Mouse (Mus musculus): ENCODE results near the gene Gm11444. TPM values are rescaled to one million over a fixed set of nuclear protein-coding genes. Genes with fewer than 3 reads are reported as not detected.

Gm11444 gene
- polyA plus RNA-seq, 1 experiment from 2014 or later = not detected

DNA sequence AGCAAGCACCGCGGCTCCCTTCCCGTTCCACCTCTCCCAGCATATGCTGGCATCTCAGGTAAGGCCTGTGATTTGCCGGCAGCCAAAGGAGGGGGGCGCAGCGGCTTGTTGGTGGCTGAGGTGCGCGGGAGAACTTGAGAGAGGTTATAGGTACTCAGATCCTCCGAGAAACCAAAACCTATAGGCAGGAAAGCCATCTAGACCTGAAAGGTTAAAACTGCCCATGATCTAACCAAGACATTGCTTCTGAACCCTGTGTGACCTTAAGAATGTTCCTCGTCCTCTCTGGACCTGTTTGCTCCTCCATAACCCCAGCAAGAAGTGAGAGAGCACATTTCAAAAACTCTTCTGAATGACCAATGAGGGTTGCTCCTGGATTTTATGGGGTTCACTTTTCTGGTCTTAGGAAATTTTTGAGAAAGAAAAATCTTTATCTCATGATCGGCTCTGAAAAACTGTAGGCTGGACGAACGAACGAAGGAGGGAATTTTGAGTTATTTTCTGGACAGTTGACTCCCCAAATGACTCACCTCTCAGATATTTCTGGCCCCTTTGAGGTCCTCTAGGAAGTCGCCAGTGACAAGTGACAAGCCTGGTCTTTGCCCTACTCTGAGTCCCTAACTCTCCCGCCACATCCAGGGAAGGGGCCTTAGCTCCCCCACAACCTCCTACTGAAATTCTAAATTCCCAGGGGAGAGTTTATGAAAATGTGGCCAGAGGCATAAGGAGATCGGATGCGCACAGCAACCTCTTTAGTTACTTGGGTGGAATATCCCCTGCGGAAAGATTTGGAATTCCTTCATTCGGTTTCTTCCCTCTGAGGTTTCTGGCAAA is 11.5 kb downstream of the Gm11444 start:
- Histone ChIP-seq H3K27ac (replicated peaks) (no peak overlapping the region), H3K9me3 (no peaks in the 10 kb centered on the region), H3K27me3 (peaks cover 83% of the 10 kb centered on the region), H3K9ac (no peak overlapping the region), H3K4me2 (no peak overlapping the region), H3K36me3 (no peaks in the 10 kb centered on the region), H3K4me3 (peak overlapping the region; percentile 10), H3K4me1 (replicated peaks) (peaks cover 34% of the 10 kb centered on the region)
- 8% methylated on average over 20 of the region's 20 CpGs for WGBS
- no peak for ATAC-seq (ENCODE audit: low FRiP score, low read depth)

DNA sequence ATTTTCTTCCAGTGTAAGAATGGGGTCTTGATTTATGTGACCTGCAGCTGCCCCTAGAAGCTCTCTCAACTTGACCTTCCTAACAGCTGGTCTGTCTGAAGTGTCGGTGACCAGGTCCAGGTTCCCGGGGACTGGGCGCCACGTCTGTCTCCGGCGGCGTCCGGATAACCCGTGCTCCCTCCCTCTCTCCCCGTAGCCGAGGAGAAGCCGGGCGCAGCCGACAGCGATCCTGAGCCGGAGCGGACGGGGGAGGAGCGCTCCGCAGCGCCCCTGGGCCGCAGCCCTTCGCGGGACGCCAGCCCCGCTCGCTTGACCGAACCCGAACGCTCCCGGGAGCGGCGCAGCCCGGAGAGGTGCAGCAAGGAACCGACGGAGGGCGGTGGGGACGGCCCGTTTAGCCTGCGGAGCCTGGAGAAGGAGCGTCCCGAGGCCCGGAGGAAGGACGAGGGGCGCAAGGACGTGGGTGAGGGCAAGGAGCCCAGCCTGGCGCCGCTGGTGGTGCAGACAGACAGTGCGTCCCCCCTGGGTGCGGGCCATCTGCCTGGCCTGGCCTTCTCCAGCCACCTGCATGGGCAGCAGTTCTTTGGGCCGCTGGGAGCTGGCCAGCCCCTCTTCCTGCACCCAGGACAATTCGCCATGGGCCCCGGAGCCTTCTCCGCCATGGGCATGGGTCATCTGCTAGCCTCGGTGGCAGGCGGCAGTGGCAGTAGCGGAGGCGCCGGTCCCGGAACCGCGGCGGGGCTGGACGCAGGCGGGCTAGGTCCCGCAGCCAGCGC is 12.3 kb downstream of the Gm11444 start:
- under 1% methylated on average over 65 of the region's 67 CpGs for WGBS
- Histone ChIP-seq H3K27me3 (peaks cover 75% of the 10 kb centered on the region), H3K4me1 (replicated peaks) (peaks cover 33% of the 10 kb centered on the region), H3K27ac (replicated peaks) (no peak overlapping the region), H3K9me3 (no peaks in the 10 kb centered on the region), H3K4me2 (0 out of 2 replicates have a peak overlapping the region, but pooled peaks have one; percentile 9), H3K36me3 (no peaks in the 10 kb centered on the region), H3K9ac (no peak overlapping the region), H3K4me3 (peak overlapping the region; percentile 10)
- no peak for ATAC-seq (ENCODE audit: low FRiP score, low read depth)

DNA sequence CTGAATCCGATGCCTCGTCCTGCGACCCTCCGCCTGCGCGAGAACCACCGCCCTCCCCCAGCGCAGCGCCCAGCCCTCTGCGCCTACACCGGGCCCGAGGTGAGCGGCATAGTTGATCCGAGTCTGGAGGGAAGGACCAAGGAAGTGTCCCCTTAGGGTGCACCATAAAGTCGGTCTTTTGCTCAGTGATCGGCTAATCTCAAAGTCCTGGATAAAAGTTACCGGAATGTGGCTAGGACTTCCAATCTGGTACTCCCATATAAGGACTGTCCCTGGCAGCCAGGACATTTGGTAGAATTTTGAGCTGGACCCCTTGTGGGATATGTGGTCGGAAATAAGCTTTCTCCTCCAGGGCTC is 12.9 kb downstream of the Gm11444 start:
- H3K9ac ChIP-seq = no peak overlapping the region
- H3K27ac ChIP-seq (replicated peaks) = no peak overlapping the region
- H3K4me3 ChIP-seq = peak overlapping the region; percentile 7; the same call in 1 of the 2 replicates
- 2% methylated on average over 18 of the region's 18 CpGs for WGBS
- H3K36me3 ChIP-seq = no peaks in the 10 kb centered on the region
- no peak overlapping the region for H3K4me2 ChIP-seq
- ATAC-seq (ENCODE audit: low FRiP score, low read depth) = no peak
- H3K4me1 ChIP-seq (replicated peaks) = peaks cover 35% of the 10 kb centered on the region
- H3K27me3 ChIP-seq = peaks cover 70% of the 10 kb centered on the region
- H3K9me3 ChIP-seq = no peaks in the 10 kb centered on the region

DNA sequence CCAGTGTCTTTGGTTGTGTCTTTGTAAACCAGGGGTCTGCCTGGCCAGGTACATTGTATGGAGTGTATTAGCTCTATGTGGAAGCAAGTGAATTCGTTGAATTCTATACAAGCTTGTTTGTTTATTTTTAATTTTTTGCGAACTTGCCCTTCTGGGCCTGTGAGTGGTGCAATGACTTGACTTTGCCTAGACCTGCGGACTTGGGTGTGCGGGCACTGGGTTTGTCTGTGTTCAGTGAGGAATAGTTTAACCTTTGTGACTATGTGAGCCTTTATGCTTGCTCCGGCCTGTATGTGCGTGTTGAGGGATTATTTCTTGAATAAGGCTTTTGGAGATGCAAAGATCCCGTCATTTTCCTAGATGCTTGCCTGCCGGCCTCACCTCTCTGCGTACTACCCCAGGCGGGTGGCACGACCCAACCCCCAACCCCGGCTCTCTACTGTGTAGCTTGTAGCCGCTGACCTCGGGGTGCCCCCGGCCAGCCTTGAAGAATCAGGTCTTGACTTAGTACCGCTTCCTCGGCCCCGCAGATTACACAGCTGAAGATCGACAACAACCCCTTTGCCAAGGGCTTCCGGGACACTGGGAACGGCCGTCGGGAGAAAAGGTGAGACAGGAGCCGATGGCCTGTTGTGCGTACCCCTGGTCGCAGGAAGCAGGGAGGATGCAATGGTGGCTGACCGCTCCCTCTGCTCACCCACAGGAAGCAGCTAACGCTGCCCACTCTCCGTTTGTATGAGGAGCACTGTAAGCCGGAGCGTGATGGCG is 13.4 kb downstream of the Gm11444 start:
- Histone ChIP-seq H3K4me1 (replicated peaks) (peaks cover 34% of the 10 kb centered on the region), H3K36me3 (no peaks in the 10 kb centered on the region), H3K27me3 (peaks cover 64% of the 10 kb centered on the region), H3K4me3 (peak overlapping the region; percentile 7; the same call in 1 of the 2 replicates), H3K9me3 (no peaks in the 10 kb centered on the region), H3K27ac (replicated peaks) (no peak overlapping the region), H3K4me2 (no peak overlapping the region), H3K9ac (no peak overlapping the region)
- 2% methylated on average over 32 of the region's 32 CpGs for WGBS
- no peak for ATAC-seq (ENCODE audit: low FRiP score, low read depth)

DNA sequence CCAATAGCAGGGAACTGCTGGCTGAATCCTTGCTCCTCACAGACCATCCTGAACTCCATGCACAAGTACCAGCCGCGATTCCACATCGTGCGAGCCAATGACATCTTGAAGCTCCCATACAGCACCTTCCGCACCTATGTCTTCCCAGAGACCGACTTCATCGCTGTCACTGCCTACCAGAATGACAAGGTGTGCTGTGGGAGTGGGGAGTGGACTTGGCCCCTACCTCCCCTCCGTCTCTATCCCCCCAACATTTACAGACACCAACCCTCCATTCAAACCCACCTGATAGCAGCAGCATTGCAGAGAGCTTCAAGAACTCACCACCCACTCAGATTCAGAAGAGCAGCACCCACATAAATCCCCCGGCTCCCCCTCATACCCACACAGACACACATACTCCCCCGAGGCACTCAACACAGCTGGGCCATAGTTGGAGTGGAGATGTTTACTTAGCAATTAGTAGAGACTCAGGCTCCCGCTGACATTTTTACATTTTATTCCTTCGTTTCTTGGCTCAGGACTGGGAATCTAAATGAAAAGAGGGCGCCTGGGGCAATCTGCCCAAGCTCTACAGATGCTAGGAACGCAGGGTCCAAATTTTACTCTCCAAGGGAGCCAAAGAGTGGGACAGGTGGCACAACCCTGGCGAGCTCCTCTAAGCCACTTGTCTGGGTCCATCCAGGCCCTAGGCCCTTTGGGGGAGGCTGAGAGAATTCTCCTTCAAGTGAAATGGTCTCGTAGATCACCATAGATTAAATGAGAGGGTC is 14.2 kb downstream of the Gm11444 start:
- Histone ChIP-seq H3K27ac (replicated peaks) (no peak overlapping the region), H3K9ac (no peak overlapping the region), H3K4me2 (0 out of 2 replicates have a peak overlapping the region, but pooled peaks have one; percentile 4), H3K4me3 (no peak overlapping the region), H3K36me3 (no peaks in the 10 kb centered on the region), H3K27me3 (peaks cover 62% of the 10 kb centered on the region), H3K4me1 (replicated peaks) (peaks cover 29% of the 10 kb centered on the region), H3K9me3 (no peaks in the 10 kb centered on the region)
- ATAC-seq (ENCODE audit: low FRiP score, low read depth) = no peak
- 5% methylated on average over 16 of the region's 16 CpGs for WGBS

DNA sequence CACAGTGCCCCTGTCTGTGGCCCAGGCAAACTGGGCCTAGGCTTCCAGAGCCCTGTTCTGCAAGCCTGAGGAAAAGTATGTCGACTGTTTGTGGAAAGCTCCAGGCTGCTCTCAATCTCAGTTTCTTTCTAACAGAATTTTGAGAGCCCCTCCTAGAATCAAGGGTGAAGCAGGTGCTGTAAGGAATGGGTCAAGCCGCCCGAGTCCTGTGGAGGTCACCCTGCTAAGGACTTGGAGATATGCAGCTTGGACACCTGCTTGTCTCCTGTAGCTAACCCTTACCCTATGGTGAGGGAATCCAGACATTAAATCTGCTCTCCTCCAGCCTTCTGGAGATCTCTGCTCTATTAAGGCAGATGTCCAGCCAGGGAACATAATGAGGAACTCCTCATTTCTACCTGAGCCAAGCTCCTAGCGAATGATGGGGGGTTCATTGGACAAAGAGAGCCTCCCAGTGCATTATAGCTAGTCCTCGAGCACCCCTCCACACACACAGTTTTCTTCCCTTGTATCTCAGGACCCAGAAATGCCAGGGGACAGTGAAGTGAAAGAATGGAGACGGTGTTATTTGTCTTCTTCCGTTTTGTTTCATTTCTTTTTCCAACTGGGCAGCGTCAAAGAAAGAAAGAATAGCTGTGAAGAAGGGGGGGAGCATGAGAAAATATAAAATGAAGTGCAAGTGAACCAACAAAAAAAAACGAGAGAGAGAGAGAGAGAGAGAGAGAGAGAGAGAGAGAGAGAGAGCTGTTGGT is 15.0 kb downstream of the Gm11444 start:
- Histone ChIP-seq H3K4me1 (replicated peaks) (peaks cover 26% of the 10 kb centered on the region), H3K4me3 (no peak overlapping the region; the same call in 1 of the 2 replicates), H3K27ac (replicated peaks) (no peak overlapping the region), H3K4me2 (no peak overlapping the region), H3K9ac (no peak overlapping the region), H3K36me3 (no peaks in the 10 kb centered on the region), H3K9me3 (no peaks in the 10 kb centered on the region), H3K27me3 (peaks cover 62% of the 10 kb centered on the region)
- no peak for ATAC-seq (ENCODE audit: low FRiP score, low read depth)
- 6% methylated on average over 9 of the region's 9 CpGs for WGBS

DNA sequence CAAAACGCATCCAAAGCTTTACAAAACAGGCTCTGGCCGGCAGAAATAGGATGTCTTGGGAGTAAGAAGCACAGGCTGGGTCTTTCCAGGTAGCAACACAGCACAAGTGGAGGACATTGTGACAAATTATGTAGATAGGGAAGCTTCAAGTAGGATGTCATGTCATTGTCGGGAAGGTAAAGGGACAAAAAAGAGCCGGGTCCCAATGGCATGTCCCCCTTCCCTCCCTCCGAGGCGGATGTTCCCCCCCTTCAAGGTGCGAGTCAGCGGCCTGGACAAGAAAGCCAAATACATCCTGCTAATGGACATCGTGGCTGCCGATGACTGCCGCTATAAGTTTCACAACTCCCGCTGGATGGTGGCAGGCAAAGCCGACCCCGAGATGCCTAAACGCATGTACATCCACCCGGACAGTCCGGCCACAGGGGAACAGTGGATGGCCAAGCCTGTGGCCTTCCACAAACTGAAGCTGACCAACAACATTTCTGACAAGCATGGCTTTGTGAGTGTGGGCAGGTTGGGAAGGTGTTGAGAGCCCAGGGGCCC is 15.7 kb downstream of the Gm11444 start:
- 6% methylated on average over 17 of the region's 17 CpGs for WGBS
- no peak overlapping the region for H3K9ac ChIP-seq
- ATAC-seq (ENCODE audit: low FRiP score, low read depth) = no peak
- peak overlapping the region; percentile 32; the same call in 1 of the 2 replicates for H3K4me3 ChIP-seq
- no peak overlapping the region for H3K27ac ChIP-seq (replicated peaks)
- H3K36me3 ChIP-seq = no peaks in the 10 kb centered on the region
- H3K9me3 ChIP-seq = no peaks in the 10 kb centered on the region
- peaks cover 61% of the 10 kb centered on the region for H3K27me3 ChIP-seq
- H3K4me1 ChIP-seq (replicated peaks) = peaks cover 32% of the 10 kb centered on the region
- H3K4me2 ChIP-seq = no peak overlapping the region

DNA sequence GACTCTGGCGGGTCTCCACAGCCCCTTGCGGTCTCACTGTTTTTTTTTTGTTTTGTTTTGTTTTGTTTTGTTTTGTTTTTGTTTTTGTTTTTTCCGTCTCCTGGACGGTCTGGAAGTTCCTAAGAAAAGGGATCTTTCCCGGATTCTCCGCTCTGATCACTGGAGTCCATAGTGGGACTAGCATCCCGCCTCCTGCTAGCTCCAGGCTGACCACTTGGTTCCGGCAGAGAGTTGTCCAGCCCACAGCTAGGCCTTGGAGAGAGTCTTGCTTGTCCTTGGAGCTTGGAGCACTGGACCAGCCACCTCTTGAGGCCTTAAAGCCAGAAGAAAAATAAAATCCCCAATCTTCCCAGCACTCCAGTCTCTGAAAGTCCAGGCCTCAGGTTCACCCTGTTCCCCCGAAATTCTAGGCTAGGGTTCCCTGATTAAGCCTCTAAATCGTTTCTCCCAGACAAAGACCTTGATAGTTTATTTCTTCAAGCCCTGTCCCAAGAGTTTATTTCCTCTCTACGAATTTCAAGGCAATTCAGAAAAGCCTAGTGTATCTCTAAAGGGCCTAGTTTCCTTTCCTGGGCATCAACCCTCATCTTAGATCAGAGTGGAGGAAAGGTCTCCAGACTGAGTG is 16.3 kb downstream of the Gm11444 start:
- H3K36me3 ChIP-seq = no peaks in the 10 kb centered on the region
- no peak overlapping the region for H3K27ac ChIP-seq (replicated peaks)
- H3K27me3 ChIP-seq = peaks cover 61% of the 10 kb centered on the region
- H3K4me3 ChIP-seq = peak overlapping the region; percentile 32
- H3K9me3 ChIP-seq = no peaks in the 10 kb centered on the region
- no peak overlapping the region for H3K9ac ChIP-seq
- 3% methylated on average over 11 of the region's 11 CpGs for WGBS
- no peak for ATAC-seq (ENCODE audit: low FRiP score, low read depth)
- no peak overlapping the region for H3K4me2 ChIP-seq
- H3K4me1 ChIP-seq (replicated peaks) = peaks cover 37% of the 10 kb centered on the region

DNA sequence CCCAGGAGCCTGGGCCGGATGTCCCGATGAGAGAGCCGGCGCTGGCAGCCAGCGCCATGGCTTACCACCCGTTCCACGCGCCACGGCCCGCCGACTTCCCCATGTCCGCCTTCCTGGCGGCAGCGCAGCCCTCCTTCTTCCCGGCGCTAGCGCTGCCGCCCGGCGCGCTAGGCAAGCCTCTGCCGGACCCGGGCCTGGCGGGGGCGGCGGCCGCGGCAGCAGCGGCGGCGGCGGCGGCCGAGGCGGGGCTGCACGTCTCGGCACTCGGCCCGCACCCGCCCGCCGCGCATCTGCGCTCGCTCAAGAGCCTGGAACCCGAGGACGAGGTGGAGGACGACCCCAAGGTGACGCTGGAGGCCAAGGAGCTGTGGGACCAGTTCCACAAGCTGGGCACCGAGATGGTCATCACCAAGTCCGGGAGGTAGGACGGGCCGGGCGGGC is 17.0 kb downstream of the Gm11444 start:
- Histone ChIP-seq H3K27ac (replicated peaks) (0 out of 2 replicates have a peak overlapping the region, but pooled peaks have one; percentile 11), H3K9me3 (no peaks in the 10 kb centered on the region), H3K9ac (peak overlapping the region; percentile 21; the same call in 1 of the 2 replicates), H3K27me3 (peaks cover 61% of the 10 kb centered on the region), H3K4me1 (replicated peaks) (peaks cover 34% of the 10 kb centered on the region), H3K4me2 (peak overlapping the region; percentile 63), H3K36me3 (no peaks in the 10 kb centered on the region), H3K4me3 (peak overlapping the region; percentile 32)
- WGBS = under 1% methylated on average over 45 of the region's 54 CpGs
- ATAC-seq (ENCODE audit: low FRiP score, low read depth) = no peak
